Mouse (Mus musculus): Measurements from ENCODE around the gene Cdc42ep3. TPM values are rescaled to one million over a fixed set of nuclear protein-coding genes. Genes with fewer than 3 reads are reported as not detected.

Cdc42ep3 gene
- polyA plus RNA-seq, 1 experiment = 14.2 TPM

GRCm38 (mm10) chr17:79309506-79309905 is 45.4 kb downstream of the Cdc42ep3 start:
- TF ChIP-seq CTCF (conservative IDR thresholded peaks at IDR 0.05; ENCODE audit: insufficient read depth, insufficient read length, low read depth, low read length) (no peak), POLR2A (IDR thresholded peaks at IDR 0.05; ENCODE audit: low read depth, low read length) (no peak)
- H3K36me3 ChIP-seq (ENCODE audit: control insufficient read depth, insufficient read depth, low read length) = no peaks in the 10 kb centered on the region
- WGBS = 93% methylated on average over 1 of the region's 1 CpGs

GRCm38 (mm10) chr17:79305644-79306043 is 49.2 kb downstream of the Cdc42ep3 start:
- Histone ChIP-seq H3K4me3 (ENCODE audit: insufficient read depth, low read depth, low read length) (no peak overlapping the region), H3K4me1 (ENCODE audit: control insufficient read depth, insufficient read depth, low read length) (no peaks in the 10 kb centered on the region), H3K27ac (ENCODE audit: insufficient read depth, low read depth, low read length) (no peak overlapping the region), H3K36me3 (ENCODE audit: control insufficient read depth, insufficient read depth, low read length) (no peaks in the 10 kb centered on the region), H3K27me3 (replicated peaks; ENCODE audit: control insufficient read depth, insufficient read depth, low read length) (no peaks in the 10 kb centered on the region)
- no peak for TF ChIP-seq CTCF (conservative IDR thresholded peaks at IDR 0.05; ENCODE audit: insufficient read depth, insufficient read length, low read depth, low read length)
- no peak for TF ChIP-seq POLR2A (IDR thresholded peaks at IDR 0.05; ENCODE audit: low read depth, low read length)
- DNase-seq = no peak
- 58% methylated on average over 7 of the region's 7 CpGs for WGBS

More at GRCm38 (mm10) chr17:79309506-79309905, 45.4 kb downstream of the Cdc42ep3 start:
- Histone ChIP-seq H3K4me1 (ENCODE audit: control insufficient read depth, insufficient read depth, low read length) (no peaks in the 10 kb centered on the region), H3K27ac (ENCODE audit: insufficient read depth, low read depth, low read length) (no peak overlapping the region), H3K4me3 (ENCODE audit: insufficient read depth, low read depth, low read length) (no peak overlapping the region), H3K27me3 (replicated peaks; ENCODE audit: control insufficient read depth, insufficient read depth, low read length) (no peaks in the 10 kb centered on the region)
- DNase-seq = no peak

DNA sequence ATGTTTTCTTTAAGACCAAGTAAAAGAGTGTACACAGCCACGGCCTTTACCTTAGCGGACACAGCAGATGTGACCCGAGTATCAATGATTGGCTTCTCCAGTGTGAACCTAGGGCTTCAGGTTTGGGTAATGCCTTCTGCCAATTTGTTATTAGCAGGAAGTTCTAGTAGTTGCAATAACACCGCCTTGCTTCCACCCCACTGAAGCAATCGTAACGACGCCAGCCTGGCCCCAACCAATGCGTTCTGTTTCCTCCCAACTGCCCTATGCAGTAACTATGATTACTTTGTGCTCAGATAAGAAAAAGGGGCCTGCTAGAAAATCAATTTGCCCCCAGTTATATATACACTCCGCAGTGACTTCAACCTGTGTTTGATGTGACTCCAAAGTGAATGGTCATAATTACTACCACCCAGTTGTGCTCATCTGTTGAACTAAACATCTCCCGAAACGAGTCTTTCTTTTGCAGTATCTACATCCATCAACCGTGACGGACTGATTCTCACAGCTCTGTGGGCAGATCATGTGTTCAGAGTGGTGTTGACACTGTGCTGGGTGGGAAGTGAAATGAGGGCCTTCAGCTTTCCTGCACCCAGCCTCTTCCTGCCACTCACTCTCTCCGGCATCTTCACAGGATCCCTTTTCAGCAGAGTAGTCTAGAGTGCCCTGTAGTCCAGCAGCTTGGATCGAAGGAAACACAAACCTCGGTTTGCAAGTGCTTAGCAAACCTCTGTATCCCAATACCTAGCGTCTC is 51.0 kb downstream of the Cdc42ep3 start:
- Histone ChIP-seq H3K4me1 (ENCODE audit: control insufficient read depth, insufficient read depth, low read length) (no peaks in the 10 kb centered on the region), H3K36me3 (ENCODE audit: control insufficient read depth, insufficient read depth, low read length) (no peaks in the 10 kb centered on the region), H3K27ac (ENCODE audit: insufficient read depth, low read depth, low read length) (no peak overlapping the region), H3K27me3 (replicated peaks; ENCODE audit: control insufficient read depth, insufficient read depth, low read length) (no peaks in the 10 kb centered on the region), H3K4me3 (ENCODE audit: insufficient read depth, low read depth, low read length) (no peak overlapping the region)
- no peak for DNase-seq
- TF ChIP-seq POLR2A (IDR thresholded peaks at IDR 0.05; ENCODE audit: low read depth, low read length) (no peak), CTCF (conservative IDR thresholded peaks at IDR 0.05; ENCODE audit: insufficient read depth, insufficient read length, low read depth, low read length) (no peak)
- WGBS = 87% methylated on average over 17 of the region's 17 CpGs

- Histone ChIP-seq H3K27me3 (replicated peaks; ENCODE audit: control insufficient read depth, insufficient read depth, low read length) (no peaks in the 10 kb centered on the region), H3K4me3 (ENCODE audit: insufficient read depth, low read depth, low read length) (no peak overlapping the region), H3K4me1 (ENCODE audit: control insufficient read depth, insufficient read depth, low read length) (no peaks in the 10 kb centered on the region), H3K27ac (ENCODE audit: insufficient read depth, low read depth, low read length) (no peak overlapping the region), H3K36me3 (ENCODE audit: control insufficient read depth, insufficient read depth, low read length) (no peaks in the 10 kb centered on the region)
- 80% methylated on average over 3 of the region's 3 CpGs for WGBS
- no peak for DNase-seq
- TF ChIP-seq CTCF (conservative IDR thresholded peaks at IDR 0.05; ENCODE audit: insufficient read depth, insufficient read length, low read depth, low read length) (no peak), POLR2A (IDR thresholded peaks at IDR 0.05; ENCODE audit: low read depth, low read length) (no peak)
Observed at GRCm38 (mm10) chr17:79303238-79303637, 51.7 kb downstream of the Cdc42ep3 start.

DNA sequence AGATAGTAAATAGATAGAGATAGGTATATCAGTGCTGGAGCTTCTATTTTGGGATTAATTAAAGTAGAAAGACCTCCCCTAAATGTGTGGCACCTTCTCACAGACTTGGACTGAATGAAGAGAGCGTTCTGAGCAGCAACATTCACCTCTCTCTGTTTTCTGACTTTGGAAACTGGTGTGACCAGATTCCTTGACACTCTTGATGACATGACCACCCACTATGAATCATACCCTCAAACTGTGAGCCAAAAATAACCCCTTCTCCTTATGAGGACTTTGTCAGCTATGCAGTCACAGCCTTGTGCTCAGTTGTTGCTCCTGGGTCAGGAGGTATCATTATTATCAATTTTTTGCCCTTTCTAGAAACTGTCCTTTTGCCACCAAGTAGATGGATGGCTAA is 55.0 kb downstream of the Cdc42ep3 start:
- H3K4me3 ChIP-seq (ENCODE audit: insufficient read depth, low read depth, low read length) = no peak overlapping the region
- TF ChIP-seq POLR2A (IDR thresholded peaks at IDR 0.05; ENCODE audit: low read depth, low read length) = no peak
- no peak for TF ChIP-seq CTCF (conservative IDR thresholded peaks at IDR 0.05; ENCODE audit: insufficient read depth, insufficient read length, low read depth, low read length)
- DNase-seq = no peak
- H3K27me3 ChIP-seq (replicated peaks; ENCODE audit: control insufficient read depth, insufficient read depth, low read length) = no peaks in the 10 kb centered on the region
- no peaks in the 10 kb centered on the region for H3K4me1 ChIP-seq (ENCODE audit: control insufficient read depth, insufficient read depth, low read length)
- WGBS = 96% methylated on average over 1 of the region's 1 CpGs
- H3K27ac ChIP-seq (ENCODE audit: insufficient read depth, low read depth, low read length) = no peak overlapping the region
- no peaks in the 10 kb centered on the region for H3K36me3 ChIP-seq (ENCODE audit: control insufficient read depth, insufficient read depth, low read length)

DNA sequence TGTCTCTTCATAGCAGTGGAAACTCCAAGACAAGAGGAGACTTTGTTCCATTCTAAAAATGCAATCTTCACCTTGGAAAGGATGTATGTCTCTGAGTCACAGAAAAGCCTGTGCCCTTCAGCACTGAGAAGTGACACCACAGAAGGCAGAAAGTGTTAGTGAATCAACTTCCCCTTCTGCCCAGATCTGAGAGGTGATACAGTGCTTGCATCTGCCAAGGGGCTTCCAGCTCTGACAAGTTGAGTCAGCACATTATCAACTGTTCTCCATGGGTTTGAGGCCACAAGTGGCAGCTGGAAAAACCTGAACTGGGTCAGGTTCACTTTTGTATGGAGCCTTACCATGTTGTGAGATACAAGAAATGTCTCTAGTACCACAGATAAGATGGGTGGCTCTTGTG is 55.9 kb downstream of the Cdc42ep3 start:
- DNase-seq = no peak
- Histone ChIP-seq H3K36me3 (ENCODE audit: control insufficient read depth, insufficient read depth, low read length) (no peaks in the 10 kb centered on the region), H3K4me1 (ENCODE audit: control insufficient read depth, insufficient read depth, low read length) (no peaks in the 10 kb centered on the region), H3K27ac (ENCODE audit: insufficient read depth, low read depth, low read length) (no peak overlapping the region), H3K27me3 (replicated peaks; ENCODE audit: control insufficient read depth, insufficient read depth, low read length) (no peaks in the 10 kb centered on the region), H3K4me3 (ENCODE audit: insufficient read depth, low read depth, low read length) (no peak overlapping the region)
- TF ChIP-seq POLR2A (IDR thresholded peaks at IDR 0.05; ENCODE audit: low read depth, low read length) = no peak

- Histone ChIP-seq H3K27ac (ENCODE audit: insufficient read depth, low read depth, low read length) (peak overlapping the region; percentile 54; the same call in 1 of the 2 replicates), H3K27me3 (replicated peaks; ENCODE audit: control insufficient read depth, insufficient read depth, low read length) (no peaks in the 10 kb centered on the region), H3K4me3 (ENCODE audit: insufficient read depth, low read depth, low read length) (no peak overlapping the region), H3K36me3 (ENCODE audit: control insufficient read depth, insufficient read depth, low read length) (no peaks in the 10 kb centered on the region), H3K4me1 (ENCODE audit: control insufficient read depth, insufficient read depth, low read length) (no peaks in the 10 kb centered on the region)
- TF ChIP-seq CTCF (conservative IDR thresholded peaks at IDR 0.05; ENCODE audit: insufficient read depth, insufficient read length, low read depth, low read length) (no peak), POLR2A (IDR thresholded peaks at IDR 0.05; ENCODE audit: low read depth, low read length) (no peak)
- no peak for DNase-seq
- WGBS = 62% methylated on average over 4 of the region's 4 CpGs
Observed at GRCm38 (mm10) chr17:79295926-79296325, 59.0 kb downstream of the Cdc42ep3 start.

All from kidney, adult 2 months (tissue).